Mouse (Mus musculus) lung, postnatal 0 days (tissue): ENCODE results near the gene Ptrh1. TPM values are rescaled to one million over a fixed set of nuclear protein-coding genes. Genes with fewer than 3 reads are reported as not detected.

Source experiments
- ATAC-seq: fragments of 200-750 bp; cut with Nextera tagmentation; 2 replicates; pipeline ENCODE4 v1.8.0; 2017; ENCODE audit warnings: moderate library complexity
- DNase-seq: peaks from one replicate; pipeline ENCODE4 v3.0.0-alpha.2; 2016; ENCODE audit warnings: low spot score
- H3K27ac ChIP-seq: fragments of 300-500 bp; sonication (generic); 2 replicates; pipeline ENCODE4 v1.5.1; 2014; ENCODE audit warnings: antibody characterized with exemption, mild to moderate bottlenecking, low read length, mixed read lengths
- H3K27me3 ChIP-seq: fragments of 300-500 bp; sonication (generic); replicated peaks from 2 replicates; pipeline ENCODE4 v1.6.1; 2014; ENCODE audit warnings: low read length, mixed read lengths; ENCODE audit not compliant: insufficient read depth
- H3K36me3 ChIP-seq: fragments of 300-500 bp; sonication (generic); 2 replicates; pipeline ENCODE4 v1.6.1; 2014; ENCODE audit warnings: low read length, mixed read lengths; ENCODE audit not compliant: insufficient read depth
- H3K4me1 ChIP-seq: fragments of 300-500 bp; sonication (generic); 2 replicates; pipeline ENCODE4 v1.6.1; 2014; ENCODE audit warnings: antibody characterized with exemption, low read depth, low read length, mixed read lengths; ENCODE audit not compliant: insufficient read depth
- H3K4me2 ChIP-seq: fragments of 300-500 bp; sonication (generic); replicated peaks from 2 replicates; pipeline ENCODE4 v1.6.1; 2014; ENCODE audit warnings: low read depth, mild to moderate bottlenecking, low read length, moderate library complexity, mixed read lengths
- H3K4me3 ChIP-seq: fragments of 300-500 bp; sonication (generic); 2 replicates; pipeline ENCODE4 v1.5.1; 2014; ENCODE audit warnings: low read depth, low read length
- H3K9ac ChIP-seq: fragments of 300-500 bp; sonication (generic); replicated peaks from 2 replicates; pipeline ENCODE4 v1.6.1; 2014; ENCODE audit warnings: low read depth, mild to moderate bottlenecking
- H3K9me3 ChIP-seq: fragments of 300-500 bp; sonication (generic); 2 replicates; pipeline ENCODE4 v1.6.1; 2016; ENCODE audit warnings: low read length, mixed read lengths
- CTCF ChIP-seq: IDR thresholded peaks from 2 replicates; pipeline ENCODE4 v1.5.1; 2016; ENCODE audit warnings: antibody characterized with exemption, mild to moderate bottlenecking
- EP300 ChIP-seq: IDR thresholded peaks from 2 replicates; pipeline ENCODE4 v1.6.1; 2016; ENCODE audit warnings: antibody characterized with exemption, mild to moderate bottlenecking, control low read depth
- WGBS: fragments of 180-500 bp; shearing (Covaris S2); extraction: QIAGEN DNeasy Blood & Tissue Kit; methylation state at CpG from one replicate; pipeline ENCODE4 v1.1.7; 2014; 5-methylcytosine and 5-hydroxymethylcytosine counted together
- polyA plus RNA-seq: library from polyadenylated mRNA; unstranded; fragments of >200 nt; fragmentation: Nextera tagmentation; extraction: Ambion mirVana; gene quantifications from 2 replicates; pipeline ENCODE4 v1.2.1, GENCODE M21; 2015

Ptrh1 gene
- polyA plus RNA-seq, 1 experiment from 2014 or later = 3.3 TPM

- Histone ChIP-seq H3K9me3 (no peaks in the 10 kb centered on the region), H3K27me3 (no peaks in the 10 kb centered on the region), H3K4me3 (no peak overlapping the region), H3K36me3 (no peaks in the 10 kb centered on the region), H3K4me1 (no peaks in the 10 kb centered on the region), H3K4me2 (no peak overlapping the region), H3K9ac (no peak overlapping the region), H3K27ac (no peak overlapping the region)
- DNase-seq (no peak), ATAC-seq (no peak)
- WGBS = 73% methylated on average over 5 of the region's 5 CpGs
- no peak for TF ChIP-seq CTCF
- TF ChIP-seq EP300 = no peak
Measured at GRCm38 (mm10) chr2:32769327-32770085, 6.1 kb upstream of the Ptrh1 start.

GRCm38 (mm10) chr2:32771886-32772285, 3.7 kb upstream of the Ptrh1 start:
- H3K9ac ChIP-seq = no peak overlapping the region
- no peaks in the 10 kb centered on the region for H3K9me3 ChIP-seq
- ATAC-seq (no peak), DNase-seq (no peak)
- no peak for TF ChIP-seq EP300
- peak; percentile 22; the same call in 1 of the 2 replicates for TF ChIP-seq CTCF
- H3K4me3 ChIP-seq = no peak overlapping the region
- H3K27ac ChIP-seq = no peak overlapping the region
- H3K4me2 ChIP-seq = no peak overlapping the region
- WGBS = 25% methylated on average over 12 of the region's 12 CpGs
- H3K27me3 ChIP-seq = no peaks in the 10 kb centered on the region
- no peaks in the 10 kb centered on the region for H3K36me3 ChIP-seq
- H3K4me1 ChIP-seq = peaks cover 6% of the 10 kb centered on the region; the same call in 1 of the 2 replicates

- DNase-seq (no peak), ATAC-seq (no peak)
- Histone ChIP-seq H3K4me2 (no peak overlapping the region), H3K9ac (no peak overlapping the region), H3K4me3 (no peak overlapping the region), H3K27ac (no peak overlapping the region), H3K27me3 (no peaks in the 10 kb centered on the region), H3K9me3 (no peaks in the 10 kb centered on the region), H3K36me3 (no peaks in the 10 kb centered on the region), H3K4me1 (peaks cover 6% of the 10 kb centered on the region; the same call in 1 of the 2 replicates)
- WGBS = 78% methylated on average over 8 of the region's 8 CpGs
- no peak for TF ChIP-seq CTCF
- no peak for TF ChIP-seq EP300
Measured at GRCm38 (mm10) chr2:32772626-32773279, 2.8 kb upstream of the Ptrh1 start.

GRCm38 (mm10) chr2:32776192-32776591, 606 bp downstream of the Ptrh1 start:
- H3K4me3 ChIP-seq = peak overlapping the region; percentile 49
- ATAC-seq = no peak

GRCm38 (mm10) chr2:32778081-32778480, 2.5 kb downstream of the Ptrh1 start:
- H3K27ac ChIP-seq = no peak overlapping the region
- H3K4me1 ChIP-seq = peaks cover 6% of the 10 kb centered on the region; the same call in 1 of the 2 replicates
- no peaks in the 10 kb centered on the region for H3K9me3 ChIP-seq
- H3K36me3 ChIP-seq = no peaks in the 10 kb centered on the region
- ATAC-seq = no peak
- H3K4me3 ChIP-seq = no peak overlapping the region
- DNase-seq = no peak
- no peak overlapping the region for H3K9ac ChIP-seq
- no peaks in the 10 kb centered on the region for H3K27me3 ChIP-seq
- no peak overlapping the region for H3K4me2 ChIP-seq
- 86% methylated on average over 6 of the region's 6 CpGs for WGBS
- TF ChIP-seq CTCF (no peak), EP300 (no peak)

More at GRCm38 (mm10) chr2:32776192-32776591, 606 bp downstream of the Ptrh1 start:
- 23% methylated on average over 22 of the region's 22 CpGs for WGBS
- peaks cover 6% of the 10 kb centered on the region; the same call in 1 of the 2 replicates for H3K4me1 ChIP-seq
- no peaks in the 10 kb centered on the region for H3K36me3 ChIP-seq
- TF ChIP-seq CTCF (no peak), EP300 (no peak)
- no peaks in the 10 kb centered on the region for H3K9me3 ChIP-seq
- 0 out of 2 replicates have a peak overlapping the region, but pooled peaks have one; percentile 16 for H3K9ac ChIP-seq
- no peak overlapping the region for H3K27ac ChIP-seq
- H3K4me2 ChIP-seq = peak overlapping the region; percentile 65
- no peaks in the 10 kb centered on the region for H3K27me3 ChIP-seq
- DNase-seq = no peak

GRCm38 (mm10) chr2:32779131-32779530, 3.5 kb downstream of the Ptrh1 start:
- TF ChIP-seq CTCF = peak; percentile 95
- TF ChIP-seq EP300 = no peak
- no peak for ATAC-seq
- H3K4me3 ChIP-seq = no peak overlapping the region
- H3K4me1 ChIP-seq = peaks cover 6% of the 10 kb centered on the region; the same call in 1 of the 2 replicates
- H3K9me3 ChIP-seq = no peaks in the 10 kb centered on the region
- no peak overlapping the region for H3K4me2 ChIP-seq
- WGBS = 6% methylated on average over 8 of the region's 8 CpGs
- no peaks in the 10 kb centered on the region for H3K36me3 ChIP-seq
- no peak overlapping the region for H3K27ac ChIP-seq
- DNase-seq = peak; percentile 80
- H3K9ac ChIP-seq = no peak overlapping the region
- no peaks in the 10 kb centered on the region for H3K27me3 ChIP-seq
